Mouse (Mus musculus) cerebellum, postnatal 25 days (tissue): ENCODE measurements around the gene Tmc4.

ENCODE experiments used
- DNase-seq, 2 experiments: peaks; one replicate each; pipeline ENCODE4 v3.0.0; 2021; ENCODE audit warnings: mixed read lengths in 2 of 2

Gene Tmc4

DNA sequence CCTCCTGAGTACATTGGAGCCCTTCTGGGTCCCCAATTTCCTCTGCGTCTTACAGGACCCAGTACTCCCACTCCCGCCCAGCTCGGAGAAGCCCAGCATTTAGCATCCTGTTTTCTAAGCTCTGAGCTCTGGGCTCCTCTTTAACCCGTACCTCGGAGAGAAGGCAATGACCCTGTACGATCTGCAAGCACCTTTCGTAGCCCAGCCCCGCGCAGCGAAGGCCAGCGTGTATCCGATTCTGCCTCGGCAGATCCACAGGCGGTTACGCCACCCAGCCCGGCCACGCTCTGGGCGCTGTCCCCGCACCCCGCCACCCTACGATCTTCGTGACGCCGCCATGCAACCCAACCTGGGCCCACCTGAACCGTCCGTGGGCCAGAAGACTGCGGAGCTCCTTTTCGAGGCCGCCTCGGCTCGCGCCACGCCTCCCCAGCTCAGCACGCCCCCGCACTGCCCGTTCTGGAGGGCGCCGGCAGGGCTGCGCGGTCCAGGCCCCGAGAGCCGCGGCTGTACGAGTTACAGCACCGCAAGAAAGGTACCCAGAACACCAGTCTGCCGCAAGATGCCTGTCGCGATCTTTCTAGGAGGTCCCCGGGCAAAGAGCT is 15.1 kb upstream of the Tmc4 start, which contains the start of gene Tsen34:
Gene Tsen34 (plus strand): TSS at position 482 of the 605 bp plus-strand sequence.
- no peak for DNase-seq

DNA sequence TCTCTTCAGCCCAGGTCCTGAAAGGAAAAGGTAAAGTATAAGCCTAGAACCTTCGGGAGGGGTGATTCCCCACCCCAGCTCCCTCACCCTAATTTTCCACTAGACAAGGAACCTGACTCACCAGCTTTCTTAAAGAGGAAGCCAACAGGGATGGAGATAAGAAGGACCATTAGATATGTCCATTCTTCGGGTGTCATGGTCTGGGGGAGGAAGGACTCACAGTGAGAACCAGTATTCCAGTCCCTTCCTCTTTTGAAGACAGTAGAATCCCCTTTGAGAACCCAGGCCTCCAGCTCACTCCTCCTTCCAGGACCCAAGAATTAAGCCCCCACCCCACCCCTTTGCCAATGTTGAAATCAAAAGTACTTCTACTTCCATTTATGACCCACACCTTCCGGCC is 14.6 kb upstream of the Tmc4 start:
- DNase-seq, result no peak

DNA sequence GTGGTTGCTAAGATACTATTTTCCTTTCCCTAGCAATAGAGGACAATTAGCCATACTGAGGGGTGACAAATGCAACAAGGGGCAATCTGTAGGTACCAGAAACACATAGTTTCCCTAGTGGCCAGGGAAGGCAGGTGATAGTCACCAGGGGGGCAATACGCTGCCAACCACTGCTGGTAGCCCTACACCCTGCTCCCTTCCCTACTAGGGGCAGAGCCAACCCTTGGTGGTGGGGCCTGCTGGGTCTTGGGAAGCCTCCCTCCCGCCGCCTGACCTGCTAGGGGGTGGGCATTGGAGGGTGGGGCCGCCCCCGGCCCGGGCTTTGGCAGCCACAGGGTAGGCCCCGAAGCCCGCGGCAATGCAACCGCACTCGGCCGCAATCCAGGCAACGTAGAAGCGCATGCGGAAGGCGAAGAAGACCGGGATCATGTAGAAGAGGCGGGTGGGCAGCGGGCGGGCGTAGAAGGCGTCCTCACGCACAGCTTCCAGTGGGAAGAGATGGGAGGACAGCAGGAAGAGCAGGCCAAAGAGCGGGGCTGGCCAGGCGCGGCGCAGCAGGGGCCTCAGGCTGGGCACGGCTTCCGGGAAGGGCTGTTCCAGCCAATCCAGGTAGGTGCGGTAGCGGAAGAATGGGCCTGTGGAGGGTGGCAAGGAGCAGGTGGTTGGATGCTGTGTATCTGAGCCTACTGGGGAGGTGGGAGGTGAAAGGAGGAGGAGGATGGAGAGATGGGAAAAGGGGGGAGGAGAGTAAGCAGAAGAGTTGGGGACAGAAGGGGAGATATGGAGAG is 8.2 kb upstream of the Tmc4 start:
- peak; percentile 81 to 84 for DNase-seq

DNA sequence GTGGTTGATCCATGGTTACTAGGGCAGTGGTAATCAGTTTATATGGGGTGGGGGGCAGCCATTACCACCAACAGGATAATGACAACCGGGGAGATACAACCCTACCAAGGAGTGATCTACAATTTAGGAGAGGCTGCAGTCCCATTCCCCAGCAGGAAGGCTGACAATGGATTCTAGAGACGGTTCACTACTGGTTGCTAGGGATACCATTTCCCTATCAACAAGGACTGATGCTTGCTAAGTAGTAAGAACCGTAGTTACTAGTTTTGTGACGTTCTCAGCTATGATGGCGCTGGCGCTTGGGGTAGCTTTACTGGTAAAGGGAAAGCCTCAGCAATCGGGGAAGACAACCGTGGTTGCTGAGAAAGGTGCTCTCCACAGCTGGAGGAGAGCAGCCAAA is 7.3 kb upstream of the Tmc4 start:
- DNase-seq, result no peak

DNA sequence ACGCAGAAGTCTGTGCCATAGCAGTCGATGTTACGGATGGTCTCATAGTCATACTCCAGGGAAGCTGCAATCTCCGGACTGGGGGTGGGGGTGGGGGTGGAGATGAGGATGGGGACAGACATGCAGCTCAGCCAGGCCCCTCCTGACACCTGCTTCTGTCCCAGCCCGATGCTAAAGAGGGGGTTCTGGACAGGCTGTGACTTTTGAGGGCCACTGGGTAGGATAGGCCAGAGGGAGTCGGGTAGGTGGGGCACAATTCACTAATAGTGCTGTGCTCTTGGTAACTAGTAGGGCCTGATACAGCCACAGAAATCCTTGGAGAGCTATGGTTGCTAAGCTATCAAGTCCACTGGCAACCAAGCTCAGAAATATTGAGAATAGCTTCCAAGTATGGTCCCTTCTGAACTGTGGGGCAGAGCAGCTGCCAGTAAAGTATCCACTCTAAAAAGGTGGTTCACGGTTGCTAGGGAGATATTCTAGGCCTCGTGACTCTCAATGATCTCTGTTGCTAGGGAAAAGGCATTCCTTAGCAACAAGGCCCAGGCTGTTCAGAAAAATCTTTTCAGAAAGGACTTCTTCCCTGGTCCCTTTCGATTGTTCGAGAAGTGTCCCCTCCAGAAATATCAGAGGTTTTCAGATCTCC is 6.7 kb upstream of the Tmc4 start:
- DNase-seq, result no peak

DNA sequence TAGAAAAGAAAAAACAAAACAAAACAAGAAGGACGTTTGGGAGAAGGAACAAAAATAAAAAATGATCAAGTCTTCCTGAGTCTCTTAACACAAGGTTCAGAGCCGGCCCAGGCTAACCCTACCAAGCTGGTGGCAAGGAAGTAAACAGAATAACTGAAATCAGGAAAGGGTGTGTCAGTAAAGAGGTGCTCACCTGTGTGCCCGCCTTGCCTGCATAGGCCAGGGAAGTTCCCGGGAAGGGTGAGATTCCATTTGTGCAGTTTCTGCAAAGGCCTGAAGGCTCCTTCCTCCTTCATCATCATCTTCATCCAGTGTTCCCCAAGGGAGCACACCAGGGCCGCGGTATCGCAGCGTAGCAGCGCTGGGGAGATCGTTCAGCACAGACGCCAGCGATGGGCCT is 982 bp downstream of the Tmc4 start:
- DNase-seq, result no peak

DNA sequence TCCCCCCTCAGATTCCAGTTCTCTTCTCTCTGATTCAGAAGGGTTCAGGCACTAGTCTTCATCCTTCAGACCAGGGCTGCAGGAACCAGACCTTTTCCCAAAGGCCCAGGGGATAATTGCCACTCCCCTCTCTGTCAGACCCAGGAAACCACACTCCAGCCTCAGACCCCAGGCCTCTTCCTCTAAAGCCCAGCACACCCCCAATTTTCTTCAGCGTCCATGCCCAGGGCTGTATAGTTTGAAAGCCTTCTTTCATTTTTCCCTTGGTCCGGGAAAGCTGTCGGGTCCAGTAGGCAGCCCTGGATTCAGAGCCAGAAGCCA is 2.2 kb downstream of the Tmc4 start:
- no peak for DNase-seq

DNA sequence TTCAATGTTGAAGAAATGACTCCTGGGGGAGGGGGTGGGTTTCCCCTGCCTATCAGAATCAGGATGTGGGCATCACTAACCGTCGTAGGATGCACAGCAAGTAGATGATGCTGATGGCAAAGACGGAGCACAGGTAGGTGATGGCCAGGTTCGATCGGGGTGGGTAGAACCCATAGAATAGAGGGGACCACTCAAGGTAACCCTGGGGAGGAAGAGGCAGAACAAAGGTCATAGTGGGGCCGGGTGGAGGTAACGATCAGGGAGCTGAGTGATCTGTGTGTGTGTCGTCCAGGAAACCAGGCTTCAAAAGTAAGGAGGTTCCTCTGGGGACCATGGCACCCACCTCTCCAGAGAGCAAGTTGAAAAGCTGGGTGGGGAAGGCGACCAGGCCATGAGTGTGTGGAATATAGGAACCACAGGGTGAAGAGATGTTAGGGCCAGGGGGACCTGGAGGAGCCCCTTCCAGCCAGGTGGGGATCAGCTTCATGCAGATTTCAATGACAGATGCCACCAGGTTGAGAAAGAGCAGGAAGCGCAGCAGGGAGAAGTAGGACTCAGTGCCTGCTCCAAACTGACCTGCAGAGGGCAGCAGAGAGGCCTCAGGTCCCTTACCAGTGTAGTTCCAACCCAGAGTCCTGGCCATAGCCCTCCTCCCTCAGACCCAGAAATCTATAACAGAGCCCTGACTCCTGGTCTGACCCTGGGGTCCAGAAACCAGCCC is 2.7 kb downstream of the Tmc4 start:
- peak; percentile 87 to 94 for DNase-seq

DNA sequence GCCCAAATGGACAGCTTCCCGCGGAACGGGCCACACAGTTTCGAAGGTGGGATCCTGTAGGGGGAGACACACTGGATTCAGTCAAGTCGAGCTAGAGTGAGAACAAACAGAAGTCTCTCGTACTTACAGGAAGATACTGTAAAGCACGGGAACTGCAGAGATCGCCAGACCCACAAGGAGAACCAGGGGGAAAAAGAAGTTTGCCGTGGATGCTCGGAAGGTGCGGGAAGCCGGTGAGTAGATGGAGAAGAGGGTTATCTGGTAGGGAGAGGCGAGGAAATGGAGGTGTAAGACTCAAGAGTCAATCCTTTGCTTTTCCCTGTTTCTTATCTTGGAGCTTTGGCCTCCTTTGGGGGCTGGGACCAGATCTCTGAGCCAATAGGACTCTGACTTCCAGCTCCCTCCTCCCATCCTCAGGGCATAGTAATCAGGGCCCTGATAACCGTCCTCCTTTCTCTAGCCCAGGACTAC is 10.4 kb downstream of the Tmc4 start:
- no peak for DNase-seq

DNA sequence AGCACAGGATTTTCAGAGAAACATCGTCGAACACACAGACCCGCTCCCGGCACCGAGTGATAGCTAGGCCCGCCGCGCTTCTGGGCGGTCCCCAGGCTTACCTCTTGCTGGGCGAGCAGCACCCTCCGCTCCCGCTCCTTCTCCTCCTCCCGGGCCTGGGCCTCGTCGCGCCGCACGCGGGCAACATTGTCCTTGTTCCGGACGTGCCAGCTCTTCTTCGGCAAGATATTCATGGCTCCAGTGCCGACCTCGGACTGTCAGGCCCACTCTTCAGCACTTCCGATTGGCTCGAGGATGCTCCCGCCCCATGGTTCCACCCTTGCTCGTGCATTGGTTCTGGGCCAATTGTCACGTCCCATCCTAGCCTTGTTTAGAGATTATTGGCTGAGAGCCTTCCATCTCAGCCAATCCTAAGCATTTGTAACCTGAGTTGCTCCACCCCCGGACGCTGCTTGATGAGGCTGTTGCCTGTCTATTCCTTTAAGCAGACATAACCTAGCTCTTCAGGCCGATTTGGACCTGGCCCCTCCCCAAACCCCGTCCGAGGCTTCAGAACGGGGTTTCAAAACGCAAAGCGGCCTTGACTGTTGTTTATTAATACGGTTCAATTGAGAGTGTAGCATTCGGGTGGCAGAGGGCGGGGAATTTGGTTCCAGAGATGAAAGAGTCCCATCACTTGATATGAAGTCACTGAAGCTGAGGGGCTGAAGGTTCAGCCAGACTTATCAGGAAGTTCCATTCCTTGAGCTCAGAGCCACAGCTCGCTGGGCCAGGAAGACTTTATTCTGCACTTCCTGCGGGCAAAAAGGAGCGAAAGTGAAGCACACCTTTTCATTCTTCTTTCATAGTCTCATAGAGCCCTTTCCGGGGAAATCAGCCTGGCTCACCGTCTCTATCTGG is 11.9 kb downstream of the Tmc4 start, which contains the start of gene Leng1:
Gene Leng1 (minus strand): TSS at position 626 of the 900 bp plus-strand sequence.
- peak; percentile 95 to 96 for DNase-seq

DNA sequence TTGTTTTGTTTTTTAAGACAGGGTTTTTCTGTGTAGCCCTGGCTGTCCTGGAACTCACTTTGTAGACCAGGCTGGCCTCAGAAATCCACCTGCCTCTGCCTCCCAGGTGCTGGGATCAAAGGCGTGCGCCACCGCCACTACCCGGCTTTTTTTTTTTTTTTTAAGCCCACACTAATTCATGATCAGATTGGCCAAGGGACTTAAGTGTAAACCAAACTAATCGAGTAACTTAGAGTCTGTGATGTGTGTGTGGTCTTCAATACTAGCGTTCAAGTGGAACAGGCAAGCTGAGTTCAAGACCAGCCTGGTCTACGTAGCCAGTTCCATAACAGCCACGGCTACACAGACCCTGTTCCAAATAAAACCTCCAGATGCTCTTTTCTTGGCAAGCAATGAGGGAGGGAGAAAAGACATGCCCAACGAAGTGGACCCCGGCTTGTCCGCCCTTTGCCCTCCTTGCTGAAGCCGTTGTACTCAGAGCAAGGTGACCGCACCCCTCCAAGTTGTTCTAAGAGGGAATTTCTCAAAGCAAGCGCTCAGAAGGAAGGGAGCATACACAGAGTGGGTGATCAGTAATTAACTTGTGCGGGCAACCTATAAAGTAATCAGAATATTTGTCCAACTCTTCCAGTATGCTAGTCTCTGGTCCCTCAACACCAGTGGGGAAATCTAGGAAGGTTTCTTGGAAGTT is 12.7 kb downstream of the Tmc4 start:
- no peak for DNase-seq

DNA sequence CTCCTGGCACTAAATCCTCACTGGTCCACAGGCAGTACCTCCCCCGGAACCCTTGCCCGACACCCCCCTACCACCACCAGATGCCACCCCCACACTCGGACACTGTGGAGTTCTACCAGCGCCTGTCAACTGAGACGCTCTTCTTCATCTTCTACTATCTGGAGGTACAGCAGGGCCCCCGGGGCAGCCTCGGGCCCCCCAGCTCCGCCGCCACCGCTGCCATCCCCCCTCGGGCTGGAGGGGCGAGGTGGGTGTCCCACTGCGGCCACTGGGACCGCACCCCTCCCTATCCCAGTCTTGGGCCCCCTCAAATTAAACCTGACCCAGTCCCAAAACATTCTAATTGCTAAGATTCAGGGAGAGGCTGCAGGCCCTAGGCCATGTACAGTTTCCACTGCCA is 18.8 kb downstream of the Tmc4 start:
- DNase-seq, result no peak

DNA sequence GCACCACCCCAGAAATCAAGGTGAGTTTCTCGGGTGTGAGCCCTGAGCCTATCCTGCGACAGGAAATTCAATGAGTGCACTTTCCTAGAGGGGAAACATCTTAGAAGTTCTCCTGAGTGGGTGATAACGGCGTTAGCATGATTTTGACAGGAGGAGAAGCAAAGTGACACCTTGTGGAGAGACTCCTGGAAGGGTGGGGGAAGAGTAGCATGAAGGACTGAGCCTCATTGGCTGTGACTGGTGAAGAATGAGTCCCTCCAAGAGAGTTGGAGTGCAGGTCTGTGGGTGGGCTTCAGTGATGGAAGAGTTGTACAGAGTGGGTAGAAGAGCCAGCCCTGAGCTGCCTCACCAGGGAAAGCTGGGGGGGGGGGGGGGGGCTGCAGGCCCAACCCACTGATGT is 20.4 kb downstream of the Tmc4 start:
- DNase-seq, result no peak

DNA sequence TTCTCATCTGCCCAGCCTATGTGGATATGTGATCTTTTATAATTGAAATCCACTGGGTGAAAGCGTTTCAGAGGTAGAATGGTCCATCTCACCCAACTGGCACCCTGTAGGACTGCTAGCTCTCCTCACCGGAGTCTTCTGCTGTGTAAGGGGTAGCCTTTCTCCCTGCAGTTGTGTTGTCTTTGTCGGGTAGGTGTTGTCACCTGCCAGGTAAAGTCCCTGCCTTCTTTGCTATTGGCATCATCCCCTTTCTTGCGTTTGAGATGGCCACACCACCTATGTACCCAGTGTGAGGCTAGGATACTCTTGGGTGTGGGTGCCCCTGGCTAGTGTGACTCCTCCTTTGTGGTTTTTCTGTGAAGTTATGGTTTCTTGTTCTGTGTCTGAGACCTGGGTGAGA is 30.7 kb downstream of the Tmc4 start:
- no peak for DNase-seq

DNA sequence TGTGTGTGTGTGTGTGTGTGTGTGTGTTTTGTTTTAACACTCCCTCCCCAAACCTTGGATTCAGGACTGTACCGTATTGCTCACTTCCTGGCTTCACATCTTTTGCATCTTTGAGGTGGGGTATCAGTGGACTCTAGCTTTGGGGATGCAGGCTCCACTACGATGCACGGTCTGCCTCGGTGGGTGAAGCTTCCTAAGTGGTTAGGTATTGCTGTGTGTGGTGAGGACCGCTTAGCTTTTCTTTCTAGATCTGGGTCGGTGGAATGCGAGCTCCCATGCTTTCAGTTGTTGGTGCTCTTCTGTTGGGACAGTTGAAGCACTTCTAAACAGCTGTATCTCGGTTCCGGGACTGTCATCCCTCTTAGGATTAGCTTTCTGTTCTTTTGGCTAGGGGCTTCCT is 31.2 kb downstream of the Tmc4 start:
- DNase-seq, result no peak

DNA sequence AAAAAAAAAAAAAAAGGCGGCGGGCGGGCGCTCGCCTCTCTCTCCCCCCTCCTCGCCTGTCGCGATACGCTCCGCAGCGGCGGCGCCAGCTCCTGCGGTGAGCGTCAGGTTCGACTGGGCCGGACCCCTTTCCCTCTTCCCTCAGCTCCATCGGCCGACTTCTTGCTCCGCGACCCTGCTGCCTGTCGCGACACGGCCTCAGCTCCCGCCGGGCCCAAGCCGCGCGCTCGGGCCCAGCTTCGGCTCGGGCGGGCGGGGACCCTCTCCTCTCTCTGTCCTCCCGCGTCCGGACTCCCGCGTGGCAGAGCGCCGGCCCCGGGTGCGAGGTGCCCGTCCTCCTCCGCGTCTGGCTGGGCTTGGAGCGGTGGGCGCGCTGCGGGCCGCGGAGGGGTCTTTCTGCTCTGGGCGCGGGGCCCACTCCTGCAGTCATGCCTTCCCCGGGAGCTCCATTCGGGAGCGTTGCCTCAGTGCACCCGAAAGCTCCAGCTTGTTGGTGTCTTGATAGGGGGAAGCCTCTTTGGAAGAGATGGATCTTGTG is 31.8 kb downstream of the Tmc4 start:
- no peak for DNase-seq

DNA sequence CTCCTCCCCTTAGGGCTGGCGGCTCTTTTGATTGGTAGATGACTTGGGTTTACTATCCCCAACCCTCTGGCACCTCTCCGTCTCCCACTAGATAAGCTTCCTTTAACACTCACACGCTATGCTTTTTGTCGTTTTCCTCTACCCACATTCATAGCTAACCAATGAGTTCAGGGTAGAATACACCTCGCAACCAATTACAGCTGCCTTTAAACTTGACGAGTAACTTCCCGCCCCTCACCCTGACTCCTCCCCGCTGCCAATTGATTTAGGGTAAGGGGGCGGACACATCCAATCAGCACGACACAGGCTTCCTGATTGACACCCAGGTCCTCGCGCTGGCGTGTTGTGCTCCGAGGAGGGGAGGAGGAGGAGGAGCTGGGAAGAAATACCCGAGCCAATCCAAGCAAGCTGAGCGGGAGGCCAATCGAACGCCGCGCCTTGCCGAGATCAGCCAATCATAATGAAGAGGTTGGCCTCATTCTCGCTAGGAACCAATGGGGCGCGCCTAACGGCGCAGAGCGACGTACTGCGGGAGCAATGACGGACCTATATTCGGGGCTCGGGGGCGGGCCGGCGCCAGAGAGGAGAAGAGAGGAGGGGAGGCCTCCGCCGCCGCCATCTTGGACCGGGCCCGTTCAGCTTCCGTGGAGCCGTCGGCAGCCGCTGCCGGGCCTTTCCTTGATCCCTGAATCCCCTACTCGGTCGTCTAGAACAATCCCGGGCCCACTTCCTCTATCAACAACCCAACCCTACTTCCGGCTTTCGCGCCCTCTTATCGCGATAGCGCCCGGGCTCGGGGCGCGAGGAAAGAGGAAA is 32.5 kb downstream of the Tmc4 start, which contains the start of gene Cnot3:
Gene Cnot3 (plus strand): TSS at position 597 of the 816 bp plus-strand sequence.
- DNase-seq, result peak; percentile 97 to 98

DNA sequence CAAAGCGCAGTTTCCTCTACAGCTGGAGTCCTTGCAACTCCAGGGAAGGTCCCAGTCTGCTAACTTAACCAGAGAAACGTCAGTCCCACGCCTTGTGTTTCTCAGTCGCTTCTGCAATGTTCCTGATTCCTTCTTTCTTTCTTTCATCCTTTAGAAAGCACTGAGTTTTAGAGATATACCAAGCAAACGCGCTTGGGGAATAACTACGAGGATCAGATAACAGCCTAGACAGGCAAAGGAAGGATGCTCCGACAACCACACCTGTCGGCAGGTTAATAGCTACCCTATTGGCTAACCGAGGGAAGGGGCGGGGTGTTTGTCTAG is 33.0 kb downstream of the Tmc4 start:
- peak in 1 of 2 experiments; percentile 96 for DNase-seq

DNA sequence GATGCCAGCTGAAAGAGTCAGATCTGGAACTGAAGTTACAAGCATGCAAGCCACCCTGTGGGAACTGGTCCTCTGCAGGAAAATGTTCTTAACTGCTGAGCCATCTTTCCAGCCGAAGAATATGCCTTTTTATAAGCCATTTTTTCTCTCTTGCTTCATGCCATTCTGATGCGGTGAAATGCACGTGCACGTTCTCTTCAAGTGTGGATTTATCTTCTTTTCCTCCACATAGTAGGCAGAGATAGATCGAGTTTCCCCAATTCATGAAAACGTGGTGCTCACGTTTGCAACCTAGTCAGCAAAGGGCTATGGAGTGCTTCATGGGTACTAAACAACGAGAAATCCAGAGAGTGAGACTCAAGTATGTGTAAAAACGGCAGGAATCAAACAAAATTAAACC is 33.5 kb downstream of the Tmc4 start:
- no peak for DNase-seq

DNA sequence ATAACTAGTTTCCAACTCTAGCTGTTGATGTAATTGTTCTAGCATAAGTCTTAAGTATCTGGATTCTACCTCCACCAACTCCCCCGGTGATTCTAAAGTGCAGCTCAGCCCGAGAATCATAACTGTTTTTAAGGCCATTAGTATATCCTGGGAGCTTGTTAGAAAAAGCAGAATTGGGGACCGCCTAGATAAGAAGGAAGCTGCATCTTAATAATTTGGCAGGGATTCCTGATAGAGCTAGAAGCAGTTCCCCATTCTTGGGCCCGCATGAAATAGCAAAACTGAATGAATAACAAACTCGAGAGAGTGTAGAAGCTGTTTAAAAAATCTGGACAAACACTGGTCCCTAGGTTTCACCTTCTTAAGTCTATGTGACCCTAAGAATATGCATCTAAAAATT is 33.9 kb downstream of the Tmc4 start:
- no peak for DNase-seq

DNA sequence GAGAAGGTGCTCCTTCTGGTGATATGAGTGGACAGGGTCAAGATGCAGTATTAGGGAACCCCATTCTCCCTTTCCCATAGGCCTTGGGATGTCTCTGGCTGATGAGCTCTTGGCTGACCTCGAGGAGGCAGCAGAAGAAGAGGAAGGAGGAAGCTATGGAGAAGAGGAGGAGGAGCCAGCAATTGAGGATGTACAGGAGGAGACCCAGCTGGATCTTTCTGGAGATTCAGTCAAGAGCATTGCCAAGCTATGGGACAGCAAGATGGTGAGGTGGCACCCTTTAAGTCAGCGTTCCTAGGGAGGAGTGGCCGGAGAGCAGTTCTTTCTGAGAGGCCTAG is 46.9 kb downstream of the Tmc4 start:
- no peak for DNase-seq
